Mouse (Mus musculus) hindbrain, embryonic 15.5 days (tissue): ENCODE data around the gene Gtf2h3. TPM values are rescaled to one million over a fixed set of nuclear protein-coding genes. Genes with fewer than 3 reads are reported as not detected.
"Not testable (repeated sequence)": the region's sequence is repeated elsewhere in the genome, so short reads cannot be mapped to it uniquely, and the experiment has no call there.

Experiments used
- ATAC-seq: fragments of 200-750 bp; cut with Nextera tagmentation; 2 replicates; pipeline ENCODE4 v1.8.0; 2017; ENCODE audit warnings: low read depth, moderate number of reproducible peaks, moderate TSS enrichment; ENCODE audit not compliant: low FRiP score
- H3K27ac ChIP-seq: fragments of 300-500 bp; sonication (generic); replicated peaks from 2 replicates; pipeline ENCODE4 v1.5.1; 2015; ENCODE audit warnings: mild to moderate bottlenecking, inconsistent platforms
- H3K27me3 ChIP-seq: fragments of 300-500 bp; sonication (generic); 2 replicates; pipeline ENCODE4 v1.6.1; 2015; ENCODE audit warnings: control low read depth, inconsistent platforms
- H3K36me3 ChIP-seq: fragments of 300-500 bp; sonication (generic); 2 replicates; pipeline ENCODE4 v1.6.1; 2015; ENCODE audit warnings: control low read depth, inconsistent platforms
- H3K4me1 ChIP-seq: fragments of 300-500 bp; sonication (generic); replicated peaks from 2 replicates; pipeline ENCODE4 v1.6.1; 2015; ENCODE audit warnings: control low read depth, inconsistent platforms
- H3K4me2 ChIP-seq: fragments of 300-500 bp; sonication (generic); 2 replicates; pipeline ENCODE4 v1.6.1; 2015; ENCODE audit warnings: moderate library complexity, mild to moderate bottlenecking, inconsistent platforms
- H3K4me3 ChIP-seq: fragments of 300-500 bp; sonication (generic); 2 replicates; pipeline ENCODE4 v1.5.1; 2015; ENCODE audit warnings: mild to moderate bottlenecking, inconsistent platforms
- H3K9ac ChIP-seq: fragments of 300-500 bp; sonication (generic); 2 replicates; pipeline ENCODE4 v1.6.1; 2015; ENCODE audit warnings: inconsistent platforms
- H3K9me3 ChIP-seq: fragments of 300-500 bp; sonication (generic); 2 replicates; pipeline ENCODE4 v1.6.1; 2016; ENCODE audit warnings: control low read depth, inconsistent platforms
- WGBS: fragments of 180-500 bp; shearing (Covaris S2); methylation state at CpG from one replicate; pipeline ENCODE4 v1.1.7; 2015; 5-methylcytosine and 5-hydroxymethylcytosine counted together
- polyA plus RNA-seq: library from polyadenylated mRNA; unstranded; fragments of >200 nt; fragmentation: Nextera tagmentation; extraction: Ambion mirVana; gene quantifications from 2 replicates; pipeline ENCODE4 v1.2.1, GENCODE M21; 2015

Gene Gtf2h3
- polyA plus RNA-seq, 1 experiment from 2014 or later, result 45.3 TPM

- peak; percentile 100 for ATAC-seq
- Histone ChIP-seq H3K36me3 (peaks cover 39% of the 10 kb centered on the region), H3K9me3 (no peaks in the 10 kb centered on the region), H3K4me2 (peak overlapping the region; percentile 98), H3K27ac (peak overlapping the region; percentile 70), H3K4me3 (peak overlapping the region; percentile 74), H3K9ac (peak overlapping the region; percentile 68), H3K4me1 (peaks cover 16% of the 10 kb centered on the region), H3K27me3 (no peaks in the 10 kb centered on the region)
- WGBS, result 6% methylated on average over 30 of the region's 30 CpGs
These were observed 19.6 kb downstream of the Gtf2h3 start for GRCm38 (mm10) chr5:124598224-124599174.

- 56% methylated on average over 8 of the region's 8 CpGs for WGBS
- H3K9me3 ChIP-seq, H3K9ac ChIP-seq, H3K27ac ChIP-seq, H3K27me3 ChIP-seq, ATAC-seq: not testable (repeated sequence)
- Histone ChIP-seq H3K4me3 (peak overlapping the region; percentile 74; the same call in 1 of the 2 replicates), H3K36me3 (peaks cover 26% of the 10 kb centered on the region), H3K4me2 (peak overlapping the region; percentile 98), H3K4me1 (peaks cover 16% of the 10 kb centered on the region)
These were observed 20.8 kb downstream of the Gtf2h3 start for GRCm38 (mm10) chr5:124599726-124600125.

DNA sequence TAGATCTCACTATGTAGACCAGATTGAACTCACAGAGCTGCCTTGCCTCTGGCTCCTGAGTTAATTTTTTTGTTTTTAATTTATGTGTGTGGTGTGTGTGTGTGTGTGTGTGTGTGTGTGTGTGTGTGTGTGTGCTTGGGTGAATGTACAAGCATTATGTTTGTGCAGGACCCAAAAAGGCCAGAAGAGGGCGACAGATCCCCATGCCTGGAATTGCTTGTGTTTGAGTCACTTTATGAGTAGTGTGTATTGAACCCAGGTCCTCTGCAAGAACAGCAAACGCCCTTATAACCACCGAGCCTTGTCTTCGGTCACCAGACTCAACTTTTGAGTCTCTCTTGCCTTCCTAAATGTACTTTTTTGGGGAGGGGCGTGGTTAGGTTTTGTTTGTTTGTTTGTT is 23.4 kb downstream of the Gtf2h3 start:
- ATAC-seq, result no peak
- H3K9me3 ChIP-seq, result no peaks in the 10 kb centered on the region
- H3K4me1 ChIP-seq, result peaks cover 16% of the 10 kb centered on the region
- no peak overlapping the region for H3K27ac ChIP-seq
- no peak overlapping the region for H3K4me3 ChIP-seq
- no peak overlapping the region for H3K4me2 ChIP-seq
- 65% methylated on average over 5 of the region's 5 CpGs for WGBS
- H3K36me3 ChIP-seq, result peaks cover 6% of the 10 kb centered on the region; the same call in 1 of the 2 replicates
- H3K9ac ChIP-seq, result no peak overlapping the region
- H3K27me3 ChIP-seq, result no peaks in the 10 kb centered on the region

GRCm38 (mm10) chr5:124604296-124604695 is 25.4 kb downstream of the Gtf2h3 start:
- H3K4me3 ChIP-seq, result no peak overlapping the region
- ATAC-seq, result no peak
- WGBS, result 85% methylated on average over 4 of the region's 4 CpGs

GRCm38 (mm10) chr5:124605041-124605622 is 26.2 kb downstream of the Gtf2h3 start:
- Histone ChIP-seq H3K27me3 (no peaks in the 10 kb centered on the region), H3K4me2 (no peak overlapping the region), H3K9me3 (no peaks in the 10 kb centered on the region), H3K4me1 (no peaks in the 10 kb centered on the region), H3K27ac (no peak overlapping the region), H3K9ac (no peak overlapping the region), H3K4me3 (no peak overlapping the region), H3K36me3 (peaks cover 14% of the 10 kb centered on the region; the same call in 1 of the 2 replicates)
- ATAC-seq, result no peak
- 89% methylated on average over 17 of the region's 17 CpGs for WGBS

More at GRCm38 (mm10) chr5:124604296-124604695, 25.4 kb downstream of the Gtf2h3 start:
- Histone ChIP-seq H3K9ac (no peak overlapping the region), H3K9me3 (no peaks in the 10 kb centered on the region), H3K27me3 (no peaks in the 10 kb centered on the region), H3K36me3 (peaks cover 13% of the 10 kb centered on the region; the same call in 1 of the 2 replicates), H3K4me2 (no peak overlapping the region), H3K4me1 (peaks cover 7% of the 10 kb centered on the region), H3K27ac (no peak overlapping the region)

GRCm38 (mm10) chr5:124610965-124611364 is 32.0 kb downstream of the Gtf2h3 start:
- WGBS, result 76% methylated on average over 10 of the region's 10 CpGs
- Histone ChIP-seq H3K9me3 (no peaks in the 10 kb centered on the region), H3K4me3 (no peak overlapping the region), H3K9ac (no peak overlapping the region), H3K27ac (no peak overlapping the region), H3K36me3 (peaks cover 35% of the 10 kb centered on the region), H3K4me2 (no peak overlapping the region), H3K27me3 (no peaks in the 10 kb centered on the region), H3K4me1 (no peaks in the 10 kb centered on the region)
- ATAC-seq, result no peak

DNA sequence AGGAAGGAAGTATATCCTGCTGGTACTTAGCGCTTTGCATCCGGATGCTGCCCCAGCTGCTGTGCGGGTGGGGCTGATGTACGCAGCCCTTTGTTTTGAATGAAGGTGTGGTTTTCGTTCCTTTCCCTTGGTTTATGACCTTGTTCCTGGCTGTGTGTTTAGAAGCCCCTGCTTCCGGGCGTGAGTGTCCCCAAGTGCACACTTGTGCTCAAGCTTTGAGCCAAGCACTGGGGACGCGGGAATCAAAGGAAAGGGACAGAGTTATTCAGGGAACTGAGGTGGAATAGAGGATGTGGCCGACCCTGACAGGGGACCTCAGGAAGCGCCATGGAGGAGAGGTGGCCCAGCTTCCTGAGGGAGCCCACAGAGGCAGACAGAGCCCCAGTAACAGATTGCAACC is 35.8 kb downstream of the Gtf2h3 start:
- H3K4me2 ChIP-seq, result no peak overlapping the region
- H3K36me3 ChIP-seq, result peaks cover 28% of the 10 kb centered on the region; the same call in 1 of the 2 replicates
- WGBS, result 85% methylated on average over 11 of the region's 11 CpGs
- H3K4me1 ChIP-seq, result no peaks in the 10 kb centered on the region
- H3K9ac ChIP-seq, result no peak overlapping the region
- H3K27ac ChIP-seq, result no peak overlapping the region
- no peaks in the 10 kb centered on the region for H3K27me3 ChIP-seq
- no peak overlapping the region for H3K4me3 ChIP-seq
- no peaks in the 10 kb centered on the region for H3K9me3 ChIP-seq
- ATAC-seq, result no peak

DNA sequence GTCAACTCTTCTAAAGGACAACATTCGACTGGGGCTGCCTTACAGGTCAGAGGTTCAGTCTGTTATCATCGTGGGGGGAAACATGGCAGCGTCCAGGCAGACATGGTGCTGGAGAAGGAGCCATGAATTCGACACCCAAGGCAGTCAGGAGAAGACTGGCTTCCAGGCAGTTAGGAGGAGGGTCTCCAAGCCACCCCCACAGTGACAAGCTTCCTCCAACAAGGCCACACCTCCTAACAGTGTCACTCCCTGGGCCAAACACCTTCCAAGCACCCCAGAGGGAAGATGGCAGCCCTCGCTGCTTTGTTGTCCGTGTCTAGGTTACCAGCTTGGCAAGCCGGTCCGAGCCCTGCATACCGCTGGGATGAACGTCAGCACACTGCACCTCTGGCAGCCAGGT is 39.8 kb downstream of the Gtf2h3 start:
- Histone ChIP-seq H3K36me3 (peaks cover 10% of the 10 kb centered on the region; the same call in 1 of the 2 replicates), H3K4me3 (no peak overlapping the region), H3K4me2 (no peak overlapping the region), H3K9me3 (no peaks in the 10 kb centered on the region), H3K27me3 (no peaks in the 10 kb centered on the region), H3K4me1 (no peaks in the 10 kb centered on the region), H3K27ac (no peak overlapping the region), H3K9ac (no peak overlapping the region)
- no peak for ATAC-seq
- 89% methylated on average over 10 of the region's 10 CpGs for WGBS

DNA sequence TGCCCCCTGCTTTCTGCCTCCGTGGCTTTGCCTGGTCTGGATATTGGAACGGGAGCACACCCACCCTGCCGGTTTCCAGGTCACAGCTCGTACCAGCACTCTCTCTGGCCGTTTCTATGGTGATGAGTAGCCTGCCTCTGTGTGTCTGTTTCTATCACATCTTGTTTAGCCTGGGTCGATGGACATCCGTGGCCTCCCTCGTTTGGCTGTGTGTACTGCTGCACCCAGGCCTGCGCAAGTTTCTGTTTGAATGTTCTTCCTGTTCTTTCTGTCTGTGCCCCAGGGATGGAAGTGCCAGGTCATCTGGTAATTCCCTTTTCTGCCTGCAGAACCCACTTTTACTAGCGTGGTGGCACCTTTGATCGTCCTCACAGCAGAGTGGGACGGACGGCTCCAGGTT is 42.4 kb downstream of the Gtf2h3 start:
- H3K36me3 ChIP-seq, result 0 out of 2 replicates have a peak, but pooled peaks cover 11% of the 10 kb centered on the region
- no peaks in the 10 kb centered on the region for H3K27me3 ChIP-seq
- H3K9ac ChIP-seq, result no peak overlapping the region
- ATAC-seq, result no peak
- no peak overlapping the region for H3K4me2 ChIP-seq
- 67% methylated on average over 13 of the region's 13 CpGs for WGBS
- no peaks in the 10 kb centered on the region for H3K4me1 ChIP-seq
- H3K27ac ChIP-seq, result no peak overlapping the region
- H3K9me3 ChIP-seq, result no peaks in the 10 kb centered on the region
- no peak overlapping the region for H3K4me3 ChIP-seq

- no peaks in the 10 kb centered on the region for H3K27me3 ChIP-seq
- no peak overlapping the region for H3K9ac ChIP-seq
- H3K4me3 ChIP-seq, result no peak overlapping the region
- no peak overlapping the region for H3K4me2 ChIP-seq
- H3K9me3 ChIP-seq, result no peaks in the 10 kb centered on the region
- no peak for ATAC-seq
- peaks cover 2% of the 10 kb centered on the region for H3K4me1 ChIP-seq
- H3K36me3 ChIP-seq, result 0 out of 2 replicates have a peak, but pooled peaks cover 8% of the 10 kb centered on the region
- WGBS, result 86% methylated on average over 15 of the region's 15 CpGs
- H3K27ac ChIP-seq, result no peak overlapping the region
These were observed 44.0 kb downstream of the Gtf2h3 start for GRCm38 (mm10) chr5:124622890-124623289.

DNA sequence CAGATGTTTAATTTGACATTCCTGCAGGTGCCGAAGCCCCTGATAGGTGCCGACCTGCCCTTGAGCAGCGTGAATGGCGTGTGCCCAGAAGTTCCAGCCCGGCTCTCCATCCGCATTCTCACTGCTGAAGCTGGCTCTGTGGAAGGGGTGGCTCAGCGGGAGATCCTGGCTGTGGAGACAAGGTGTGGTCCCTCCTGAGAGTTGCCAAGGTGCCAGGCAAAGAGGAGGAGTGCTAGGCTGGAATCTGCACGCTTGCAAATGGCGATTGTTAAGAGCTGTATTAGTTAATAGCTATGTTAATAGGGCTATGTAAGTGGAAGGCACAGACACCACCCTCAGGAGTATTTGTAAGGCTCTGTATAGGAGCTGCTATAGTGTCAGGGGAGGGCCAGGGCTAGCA is 45.4 kb downstream of the Gtf2h3 start:
- 93% methylated on average over 9 of the region's 9 CpGs for WGBS
- no peaks in the 10 kb centered on the region for H3K27me3 ChIP-seq
- no peak for ATAC-seq

More for the DNA sequence above, 45.4 kb downstream of the Gtf2h3 start:
- Histone ChIP-seq H3K4me3 (no peak overlapping the region), H3K9me3 (no peaks in the 10 kb centered on the region), H3K9ac (no peak overlapping the region), H3K36me3 (0 out of 2 replicates have a peak, but pooled peaks cover 8% of the 10 kb centered on the region), H3K27ac (no peak overlapping the region), H3K4me2 (no peak overlapping the region), H3K4me1 (peaks cover 8% of the 10 kb centered on the region)
